Mouse (Mus musculus): Measurements from ENCODE around the gene Ak5.
"Not testable (repeated sequence)": the region's sequence is repeated elsewhere in the genome, so short reads cannot be mapped to it uniquely, and the experiment has no call there.

The Ak5 gene

GRCm38 (mm10) chr3:152625061-152625820 lies 42.9 kb downstream of the Ak5 start:
- no peak for DNase-seq (ENCODE audit: low spot score in 2 of 2)

- DNase-seq (ENCODE audit: low spot score in 2 of 2) = no peak
These were observed 47.6 kb downstream of the Ak5 start for GRCm38 (mm10) chr3:152620534-152620933.

- no peak for DNase-seq (ENCODE audit: low spot score in 2 of 2)
These were observed 48.1 kb downstream of the Ak5 start for GRCm38 (mm10) chr3:152620058-152620457.

GRCm38 (mm10) chr3:152609076-152609475 lies 59.1 kb downstream of the Ak5 start:
- DNase-seq (ENCODE audit: low spot score in 2 of 2) = no peak

- DNase-seq (ENCODE audit: low spot score in 2 of 2) = no peak
These were observed 62.3 kb downstream of the Ak5 start for GRCm38 (mm10) chr3:152605849-152606248.

- DNase-seq (ENCODE audit: low spot score in 2 of 2) = no peak
These were observed 68.5 kb downstream of the Ak5 start for GRCm38 (mm10) chr3:152599679-152600078.

GRCm38 (mm10) chr3:152596406-152597050 lies 71.6 kb downstream of the Ak5 start:
- DNase-seq (ENCODE audit: low spot score in 2 of 2) = no peak

- no peak for DNase-seq (ENCODE audit: low spot score in 2 of 2)
These were observed 75.3 kb downstream of the Ak5 start for GRCm38 (mm10) chr3:152592767-152593425.

- no peak for DNase-seq (ENCODE audit: low spot score in 2 of 2)
These were observed 77.7 kb downstream of the Ak5 start for GRCm38 (mm10) chr3:152590491-152590890.

GRCm38 (mm10) chr3:152589101-152589500 lies 79.1 kb downstream of the Ak5 start:
- not testable (repeated sequence) for DNase-seq (ENCODE audit: low spot score in 2 of 2)

GRCm38 (mm10) chr3:152587007-152587406 lies 81.2 kb downstream of the Ak5 start:
- DNase-seq (ENCODE audit: low spot score in 2 of 2) = no peak

- DNase-seq (ENCODE audit: low spot score in 2 of 2) = no peak
These were observed 82.0 kb downstream of the Ak5 start for GRCm38 (mm10) chr3:152586191-152586590.

GRCm38 (mm10) chr3:152585581-152585980 lies 82.6 kb downstream of the Ak5 start:
- no peak for DNase-seq (ENCODE audit: low spot score in 2 of 2)

GRCm38 (mm10) chr3:152583033-152583432 lies 85.1 kb downstream of the Ak5 start:
- no peak for DNase-seq (ENCODE audit: low spot score in 2 of 2)

GRCm38 (mm10) chr3:152581853-152582252 lies 86.3 kb downstream of the Ak5 start:
- not testable (repeated sequence) for DNase-seq (ENCODE audit: low spot score in 2 of 2)

GRCm38 (mm10) chr3:152579984-152580591 lies 88.1 kb downstream of the Ak5 start:
- no peak for DNase-seq (ENCODE audit: low spot score in 2 of 2)

- no peak for DNase-seq (ENCODE audit: low spot score in 2 of 2)
These were observed 89.6 kb downstream of the Ak5 start for GRCm38 (mm10) chr3:152578282-152579228.

- no peak for DNase-seq (ENCODE audit: low spot score in 2 of 2)
These were observed 90.4 kb downstream of the Ak5 start for GRCm38 (mm10) chr3:152577763-152578162.

- DNase-seq (ENCODE audit: low spot score in 2 of 2) = no peak
These were observed 90.9 kb downstream of the Ak5 start for GRCm38 (mm10) chr3:152577273-152577672.

- no peak for DNase-seq (ENCODE audit: low spot score in 2 of 2)
These were observed 98.9 kb downstream of the Ak5 start for GRCm38 (mm10) chr3:152569242-152569605.
